ENCODE assay signal across 22 mouse cellular contexts in the genomic region with DNA sequence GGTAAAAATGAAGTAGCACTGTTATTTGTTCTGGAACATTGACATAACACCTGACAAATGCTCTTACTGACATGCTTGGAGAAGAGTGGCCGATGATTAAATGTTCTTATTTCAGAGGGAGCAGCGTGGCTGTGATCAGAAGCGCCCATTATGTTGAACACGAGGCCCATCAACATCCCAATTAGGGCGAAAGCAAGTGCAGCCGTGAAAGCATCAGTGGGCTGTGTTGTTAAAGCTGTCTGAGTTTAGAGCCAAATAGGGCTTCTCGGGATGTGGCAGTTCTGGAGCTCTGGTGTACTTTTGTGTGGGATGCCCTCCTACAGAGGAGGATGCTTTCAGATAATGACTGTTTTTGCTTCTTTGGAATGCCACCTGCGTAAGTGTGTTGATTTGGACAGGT.
DNase-seq lines count a peak whose midpoint lies in the region; ATAC-seq and TF ChIP-seq lines count a peak whose summit lies in the region.
"Had no signal": no experiment of that assay in that cellular context is flagged by ENCODE, and none has a peak within 500 bp of the region (broad histone marks: within the 10 kb centered on the region; RNA-seq: fewer than 3 reads in every experiment).

No protein-coding gene starts in this region.

- intact Hi-C loops in left cerebral cortex, postnatal 25 days (cut with DNase I) = no loop called here
- intact Hi-C loops in left cerebral cortex, postnatal 10 days (cut with DNase I) = no loop called here

- H3K27me3 ChIP-seq in forebrain, embryonic 11.5 days (ENCODE audit: control insufficient read depth, insufficient read depth, low read length) = no peaks in the 10 kb centered on the region
- H3K27me3 ChIP-seq in forebrain, embryonic 10.5 days (ENCODE audit: poor library complexity, severe bottlenecking) = no peaks in the 10 kb centered on the region
- no peaks in the 10 kb centered on the region for H3K27me3 ChIP-seq in forebrain, postnatal 0 days (ENCODE audit: insufficient read depth, low read length)
- H3K27me3 ChIP-seq: embryonic facial prominence, embryonic 15.5 days; hindbrain, embryonic 15.5 days; limb, embryonic 13.5 days; lung, embryonic 15.5 days; Patski had no signal

- no peak for TF ChIP-seq CTCF in forebrain, postnatal 0 days (IDR thresholded peaks at IDR 0.05; ENCODE audit: low read depth)

- no peak overlapping the region for H3K27ac ChIP-seq in forebrain, embryonic 11.5 days (ENCODE audit: low read depth, low read length)
- H3K27ac ChIP-seq in forebrain, embryonic 10.5 days = no peak overlapping the region
- H3K27ac ChIP-seq in forebrain, postnatal 0 days (ENCODE audit: low read depth, low read length) = no peak overlapping the region
- H3K27ac ChIP-seq: embryonic facial prominence, embryonic 15.5 days; hindbrain, embryonic 15.5 days; left cerebral cortex, adult 2 months; limb, embryonic 13.5 days; liver, embryonic 14.5 days; lung, embryonic 15.5 days had no signal

- no peak overlapping the region for H3K4me2 ChIP-seq in forebrain, embryonic 11.5 days (ENCODE audit: low read depth, low read length, severe bottlenecking)
- H3K4me2 ChIP-seq in forebrain, postnatal 0 days (ENCODE audit: low read depth) = no peak overlapping the region
- H3K4me2 ChIP-seq: embryonic facial prominence, embryonic 15.5 days; hindbrain, embryonic 15.5 days; limb, embryonic 13.5 days; lung, embryonic 15.5 days had no signal

- no peaks in the 10 kb centered on the region for H3K9me3 ChIP-seq in forebrain, embryonic 11.5 days (ENCODE audit: control insufficient read depth, low read length)
- no peaks in the 10 kb centered on the region for H3K9me3 ChIP-seq in forebrain, embryonic 10.5 days
- no peaks in the 10 kb centered on the region for H3K9me3 ChIP-seq in forebrain, postnatal 0 days (ENCODE audit: low read length)
- H3K9me3 ChIP-seq: embryonic facial prominence, embryonic 15.5 days; hindbrain, embryonic 15.5 days; limb, embryonic 13.5 days; lung, embryonic 15.5 days had no signal

- no peak for DNase-seq in forebrain, embryonic 11.5 days (ENCODE audit: low spot score)
- DNase-seq in forebrain, embryonic 10.5 days (ENCODE audit: extremely low spot score, low spot score) = no peak
- peak; percentile 31 to 32 for DNase-seq in left cerebral cortex, postnatal 25 days (ENCODE audit: low spot score in 2 of 2)
- no peak for DNase-seq in left cerebral cortex, postnatal 10 days (ENCODE audit: extremely low spot score in 1 of 2, low spot score in 2 of 2)
- no peak for DNase-seq in forebrain, postnatal 0 days
- peak; percentile 11 to 25 for DNase-seq in right cerebral cortex, postnatal 36 days (ENCODE audit: low spot score in 2 of 2)
- DNase-seq in cerebellum, adult 11 months = no peak
- DNase-seq: adrenal gland, adult 8-10 months; cerebellum, postnatal 10 days; heart, adult 18-20 months; heart, postnatal 4 days; lung, postnatal 4 days; thymus, postnatal 36 days had no signal

- H3K4me1 ChIP-seq in forebrain, embryonic 11.5 days (replicated peaks; ENCODE audit: control insufficient read depth, insufficient read depth, low read length) = no peaks in the 10 kb centered on the region
- H3K4me1 ChIP-seq in forebrain, embryonic 10.5 days = 0 out of 2 replicates have a peak, but pooled peaks cover 4% of the 10 kb centered on the region
- H3K4me1 ChIP-seq in forebrain, postnatal 0 days (ENCODE audit: insufficient read depth) = no peaks in the 10 kb centered on the region
- H3K4me1 ChIP-seq: embryonic facial prominence, embryonic 15.5 days; hindbrain, embryonic 15.5 days; limb, embryonic 13.5 days; lung, embryonic 15.5 days had no signal

- H3K36me3 ChIP-seq in forebrain, embryonic 11.5 days (ENCODE audit: control insufficient read depth, insufficient read depth, low read length) = no peaks in the 10 kb centered on the region
- H3K36me3 ChIP-seq in forebrain, embryonic 10.5 days (replicated peaks) = no peaks in the 10 kb centered on the region
- H3K36me3 ChIP-seq in forebrain, postnatal 0 days (ENCODE audit: insufficient read depth) = no peaks in the 10 kb centered on the region
- H3K36me3 ChIP-seq: embryonic facial prominence, embryonic 15.5 days; hindbrain, embryonic 15.5 days; limb, embryonic 13.5 days; lung, embryonic 15.5 days had no signal

- H3K9ac ChIP-seq in forebrain, embryonic 11.5 days (ENCODE audit: low read length) = no peak overlapping the region
- no peak overlapping the region for H3K9ac ChIP-seq in forebrain, postnatal 0 days
- H3K9ac ChIP-seq: embryonic facial prominence, embryonic 15.5 days; hindbrain, embryonic 15.5 days; limb, embryonic 13.5 days; liver, embryonic 14.5 days; lung, embryonic 15.5 days had no signal

- ATAC-seq in forebrain, embryonic 11.5 days (replicated peaks; ENCODE audit: low FRiP score) = 0 out of 2 replicates have a peak, but pooled peaks have one; percentile 36
- ATAC-seq in forebrain, postnatal 0 days = peak; percentile 50; the same call in 1 of the 2 replicates
- no peak for ATAC-seq in inflammation-experienced regulatory T-cells, adult 6 months
- ATAC-seq: intestine, embryonic 16.5 days; Patski had no signal

- no peak overlapping the region for H3K4me3 ChIP-seq in forebrain, embryonic 11.5 days (ENCODE audit: low read depth, low read length)
- no peak overlapping the region for H3K4me3 ChIP-seq in forebrain, embryonic 10.5 days
- no peak overlapping the region for H3K4me3 ChIP-seq in forebrain, postnatal 0 days (ENCODE audit: low read depth, low read length)
- H3K4me3 ChIP-seq: embryonic facial prominence, embryonic 15.5 days; hindbrain, embryonic 15.5 days; left cerebral cortex, adult 2 months; limb, embryonic 13.5 days; lung, embryonic 15.5 days had no signal

- 42% methylated on average over 8 of the region's 8 CpGs for WGBS in forebrain, embryonic 11.5 days
- 66% methylated on average over 8 of the region's 8 CpGs for WGBS in forebrain, embryonic 10.5 days
- WGBS in forebrain, postnatal 0 days = 23% methylated on average over 8 of the region's 8 CpGs

Comparison
In these comparisons a context has a peak if more than half of its experiments do, and no peak if none do; other contexts are left out.
1. DNase-seq: peak in left cerebral cortex, postnatal 25 days (2 of 2) and right cerebral cortex, postnatal 36 days (2 of 2); none in forebrain, embryonic 11.5 days (single experiment), forebrain, embryonic 10.5 days (single experiment), left cerebral cortex, postnatal 10 days (0 of 2), forebrain, postnatal 0 days (single experiment) and cerebellum, adult 11 months (single experiment).